Mouse (Mus musculus): ENCODE data around the gene Pla1a. TPM values are rescaled to one million over a fixed set of nuclear protein-coding genes. Genes with fewer than 3 reads are reported as not detected.

Gene Pla1a
- polyA plus RNA-seq, 1 experiment = not detected

GRCm38 (mm10) chr16:38394191-38394618, 38.7 kb downstream of the Pla1a start:
- TF ChIP-seq POLR2A (IDR thresholded peaks at IDR 0.05; ENCODE audit: borderline replicate concordance, low read depth, low read length) (no peak), CTCF (IDR thresholded peaks at IDR 0.05; ENCODE audit: low read depth, low read length) (no peak)
- H3K27ac ChIP-seq (ENCODE audit: insufficient read depth, low read depth, low read length) = no peak overlapping the region; the same call in 1 of the 2 replicates
- 0 out of 2 replicates have a peak overlapping the region, but pooled peaks have one; percentile 6 for H3K4me3 ChIP-seq (ENCODE audit: insufficient read depth, low read length)
- peaks cover 29% of the 10 kb centered on the region for H3K4me1 ChIP-seq (ENCODE audit: control insufficient read depth, insufficient read depth, low read length)

- H3K4me3 ChIP-seq (ENCODE audit: insufficient read depth, low read length) = no peak overlapping the region
- no peak overlapping the region for H3K27ac ChIP-seq (ENCODE audit: insufficient read depth, low read depth, low read length)
- H3K4me1 ChIP-seq (ENCODE audit: control insufficient read depth, insufficient read depth, low read length) = peaks cover 29% of the 10 kb centered on the region
- TF ChIP-seq POLR2A (IDR thresholded peaks at IDR 0.05; ENCODE audit: borderline replicate concordance, low read depth, low read length) = no peak
- no peak for TF ChIP-seq CTCF (IDR thresholded peaks at IDR 0.05; ENCODE audit: low read depth, low read length)
Measured at GRCm38 (mm10) chr16:38392126-38392894, 40.6 kb downstream of the Pla1a start.

GRCm38 (mm10) chr16:38390322-38390721, 42.6 kb downstream of the Pla1a start:
- Histone ChIP-seq H3K4me1 (ENCODE audit: control insufficient read depth, insufficient read depth, low read length) (peaks cover 29% of the 10 kb centered on the region), H3K27ac (ENCODE audit: insufficient read depth, low read depth, low read length) (no peak overlapping the region), H3K4me3 (ENCODE audit: insufficient read depth, low read length) (no peak overlapping the region)
- TF ChIP-seq CTCF (IDR thresholded peaks at IDR 0.05; ENCODE audit: low read depth, low read length) = no peak
- no peak for TF ChIP-seq POLR2A (IDR thresholded peaks at IDR 0.05; ENCODE audit: borderline replicate concordance, low read depth, low read length)

- Histone ChIP-seq H3K4me3 (ENCODE audit: insufficient read depth, low read length) (no peak overlapping the region), H3K27ac (ENCODE audit: insufficient read depth, low read depth, low read length) (no peak overlapping the region), H3K4me1 (ENCODE audit: control insufficient read depth, insufficient read depth, low read length) (peaks cover 23% of the 10 kb centered on the region)
- TF ChIP-seq POLR2A (IDR thresholded peaks at IDR 0.05; ENCODE audit: borderline replicate concordance, low read depth, low read length) (no peak), CTCF (IDR thresholded peaks at IDR 0.05; ENCODE audit: low read depth, low read length) (no peak)
Measured at GRCm38 (mm10) chr16:38389284-38389893, 43.6 kb downstream of the Pla1a start.

- H3K4me1 ChIP-seq (ENCODE audit: control insufficient read depth, insufficient read depth, low read length) = peaks cover 18% of the 10 kb centered on the region
- H3K27ac ChIP-seq (ENCODE audit: insufficient read depth, low read depth, low read length) = no peak overlapping the region
- H3K4me3 ChIP-seq (ENCODE audit: insufficient read depth, low read length) = no peak overlapping the region
- no peak for TF ChIP-seq CTCF (IDR thresholded peaks at IDR 0.05; ENCODE audit: low read depth, low read length)
- TF ChIP-seq POLR2A (IDR thresholded peaks at IDR 0.05; ENCODE audit: borderline replicate concordance, low read depth, low read length) = no peak
Measured at GRCm38 (mm10) chr16:38388757-38389156, 44.2 kb downstream of the Pla1a start.

GRCm38 (mm10) chr16:38387389-38387788, 45.6 kb downstream of the Pla1a start:
- Histone ChIP-seq H3K4me1 (ENCODE audit: control insufficient read depth, insufficient read depth, low read length) (peaks cover 15% of the 10 kb centered on the region), H3K4me3 (ENCODE audit: insufficient read depth, low read length) (no peak overlapping the region), H3K27ac (ENCODE audit: insufficient read depth, low read depth, low read length) (no peak overlapping the region)
- no peak for TF ChIP-seq POLR2A (IDR thresholded peaks at IDR 0.05; ENCODE audit: borderline replicate concordance, low read depth, low read length)
- no peak for TF ChIP-seq CTCF (IDR thresholded peaks at IDR 0.05; ENCODE audit: low read depth, low read length)

GRCm38 (mm10) chr16:38385700-38386099, 47.2 kb downstream of the Pla1a start:
- Histone ChIP-seq H3K4me3 (ENCODE audit: insufficient read depth, low read length) (no peak overlapping the region), H3K27ac (ENCODE audit: insufficient read depth, low read depth, low read length) (no peak overlapping the region), H3K4me1 (ENCODE audit: control insufficient read depth, insufficient read depth, low read length) (peaks cover 15% of the 10 kb centered on the region)
- TF ChIP-seq CTCF (IDR thresholded peaks at IDR 0.05; ENCODE audit: low read depth, low read length) (no peak), POLR2A (IDR thresholded peaks at IDR 0.05; ENCODE audit: borderline replicate concordance, low read depth, low read length) (no peak)

- TF ChIP-seq CTCF (IDR thresholded peaks at IDR 0.05; ENCODE audit: low read depth, low read length) = no peak
- no peak for TF ChIP-seq POLR2A (IDR thresholded peaks at IDR 0.05; ENCODE audit: borderline replicate concordance, low read depth, low read length)
- Histone ChIP-seq H3K27ac (ENCODE audit: insufficient read depth, low read depth, low read length) (no peak overlapping the region), H3K4me1 (ENCODE audit: control insufficient read depth, insufficient read depth, low read length) (peaks cover 13% of the 10 kb centered on the region), H3K4me3 (ENCODE audit: insufficient read depth, low read length) (no peak overlapping the region)
Measured at GRCm38 (mm10) chr16:38385184-38385634, 47.7 kb downstream of the Pla1a start.

GRCm38 (mm10) chr16:38383683-38384082, 49.3 kb downstream of the Pla1a start:
- TF ChIP-seq POLR2A (IDR thresholded peaks at IDR 0.05; ENCODE audit: borderline replicate concordance, low read depth, low read length) = no peak
- TF ChIP-seq CTCF (IDR thresholded peaks at IDR 0.05; ENCODE audit: low read depth, low read length) = no peak
- Histone ChIP-seq H3K4me3 (ENCODE audit: insufficient read depth, low read length) (no peak overlapping the region), H3K4me1 (ENCODE audit: control insufficient read depth, insufficient read depth, low read length) (peaks cover 11% of the 10 kb centered on the region), H3K27ac (ENCODE audit: insufficient read depth, low read depth, low read length) (no peak overlapping the region)

GRCm38 (mm10) chr16:38379926-38380325, 53.0 kb downstream of the Pla1a start:
- no peak for TF ChIP-seq CTCF (IDR thresholded peaks at IDR 0.05; ENCODE audit: low read depth, low read length)
- no peak for TF ChIP-seq POLR2A (IDR thresholded peaks at IDR 0.05; ENCODE audit: borderline replicate concordance, low read depth, low read length)
- peaks cover 4% of the 10 kb centered on the region; the same call in 1 of the 2 replicates for H3K4me1 ChIP-seq (ENCODE audit: control insufficient read depth, insufficient read depth, low read length)
- H3K27ac ChIP-seq (ENCODE audit: insufficient read depth, low read depth, low read length) = no peak overlapping the region
- H3K4me3 ChIP-seq (ENCODE audit: insufficient read depth, low read length) = no peak overlapping the region

All from bone marrow macrophage, adult 2 months (primary cell).